Mouse (Mus musculus) adrenal gland, adult 2 months (tissue): ENCODE data around the gene Ube2n. TPM values are rescaled to one million over a fixed set of nuclear protein-coding genes. Genes with fewer than 3 reads are reported as not detected.

ENCODE experiments used
- DNase-seq: peaks from one replicate; pipeline ENCODE4 v3.0.0; 2021
- polyA plus RNA-seq: library from polyadenylated mRNA; depleted of rRNA; stranded (reverse); fragments of >200 nt; gene quantifications from 2 replicates; pipeline ENCODE4 v1.2.3, GENCODE M21; 2012
- total RNA-seq, 2 experiments: library from RNA; stranded (reverse); gene quantifications; 2 replicates each; pipeline ENCODE4 v1.2.3; 2021

Ube2n gene
- total and polyA plus RNA-seq, 3 experiments = 10.2 to 156 (median 140) TPM

- DNase-seq = no peak
Observed at GRCm38 (mm10) chr10:95557337-95557828, 42.4 kb downstream of the Ube2n start.

- DNase-seq = no peak
Observed at GRCm38 (mm10) chr10:95559426-95559825, 44.5 kb downstream of the Ube2n start.

GRCm38 (mm10) chr10:95560394-95560983 lies 45.5 kb downstream of the Ube2n start:
- DNase-seq = no peak

- DNase-seq = no peak
Observed at GRCm38 (mm10) chr10:95561616-95562015, 46.7 kb downstream of the Ube2n start.

- DNase-seq = peak; percentile 34
Observed at GRCm38 (mm10) chr10:95562395-95562794, 47.5 kb downstream of the Ube2n start.

- DNase-seq = peak; percentile 81
Observed at GRCm38 (mm10) chr10:95562859-95563841, 48.2 kb downstream of the Ube2n start.

DNA sequence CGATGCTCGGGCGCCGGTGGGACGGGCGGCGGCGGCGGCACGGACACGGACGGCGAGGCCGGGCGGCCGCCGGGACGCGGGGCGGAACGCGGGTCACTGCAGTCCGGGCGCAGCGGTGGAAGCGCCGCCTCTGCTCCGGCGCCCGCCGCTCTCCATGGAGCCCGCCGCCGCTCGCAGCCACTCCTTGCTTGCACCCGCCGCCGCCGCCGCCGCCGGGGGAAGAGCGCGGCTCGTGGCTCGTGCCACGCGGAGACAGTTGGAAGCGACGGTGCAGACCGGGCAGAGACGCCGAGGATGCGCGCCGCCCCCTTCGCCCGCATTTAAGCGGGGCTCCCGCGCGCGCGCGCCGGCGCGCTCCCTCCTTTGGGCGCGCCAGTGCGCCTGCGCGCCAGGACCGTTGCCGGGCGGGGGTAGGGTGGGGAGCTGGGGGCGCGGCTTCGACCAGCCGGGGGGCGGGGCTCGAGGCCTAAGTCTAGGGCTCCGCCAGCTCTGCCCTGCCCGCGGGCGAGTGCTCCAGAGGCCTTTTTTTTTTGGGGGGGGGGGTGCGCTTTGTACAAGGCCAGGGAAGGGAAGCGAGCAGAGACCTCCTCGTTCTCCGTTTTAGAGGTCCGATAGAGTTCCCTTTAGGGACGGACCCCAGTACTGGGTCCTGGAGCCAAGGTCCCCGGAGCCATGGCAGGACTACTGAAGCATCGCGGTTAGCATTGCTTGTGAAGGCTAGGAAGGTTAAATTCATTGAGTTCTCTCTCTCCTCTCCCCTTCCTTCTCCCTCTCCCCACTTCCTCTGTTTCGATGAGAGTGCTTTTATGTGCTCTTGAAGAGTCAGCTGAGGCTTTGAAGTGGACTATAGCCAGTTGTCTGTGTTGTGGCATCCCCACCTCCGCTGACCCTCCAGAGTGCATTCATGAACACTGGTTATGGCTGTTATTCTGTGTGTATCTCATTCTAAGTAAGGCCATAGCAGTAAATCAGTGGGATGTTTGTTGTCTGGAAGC lies 49.2 kb downstream of the Ube2n start, which contains the start of gene Nudt4:
Nudt4 (minus strand) TSS at position 296 of the 995 bp plus-strand sequence.
- DNase-seq = peak; percentile 93

DNA sequence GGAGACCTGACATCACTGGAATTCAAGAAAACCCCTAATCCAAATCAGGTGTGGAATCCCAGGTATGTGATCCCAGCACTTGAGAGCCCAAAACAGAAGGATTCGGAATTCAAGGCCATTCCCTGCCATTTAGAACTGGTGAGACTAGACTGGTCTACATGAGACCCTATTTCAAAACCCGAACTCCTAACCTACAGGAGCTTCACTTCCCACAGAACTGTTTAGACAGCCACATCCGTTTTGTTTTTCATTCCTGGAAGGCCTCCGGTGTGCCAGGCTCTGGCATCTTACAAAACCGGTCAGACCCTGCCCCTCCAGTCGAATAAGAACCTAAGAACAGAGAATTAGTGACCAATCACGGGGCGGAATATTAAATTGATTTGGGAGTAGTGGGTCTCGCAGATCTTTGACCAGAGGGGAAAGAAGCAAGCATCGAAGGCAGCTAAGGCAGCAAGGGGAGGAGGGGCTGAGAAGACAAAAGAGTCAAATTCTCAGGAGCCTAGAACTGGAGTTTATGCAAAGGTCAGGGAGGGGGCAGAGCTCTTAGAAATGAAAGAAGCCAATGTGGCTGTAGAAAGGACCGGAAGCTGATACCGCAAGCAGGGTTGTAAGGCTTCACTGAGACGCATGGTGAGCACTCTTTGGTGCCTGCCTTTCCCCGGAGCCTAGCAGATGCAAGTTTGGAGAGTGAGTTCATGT lies 50.4 kb downstream of the Ube2n start:
- DNase-seq = no peak

DNA sequence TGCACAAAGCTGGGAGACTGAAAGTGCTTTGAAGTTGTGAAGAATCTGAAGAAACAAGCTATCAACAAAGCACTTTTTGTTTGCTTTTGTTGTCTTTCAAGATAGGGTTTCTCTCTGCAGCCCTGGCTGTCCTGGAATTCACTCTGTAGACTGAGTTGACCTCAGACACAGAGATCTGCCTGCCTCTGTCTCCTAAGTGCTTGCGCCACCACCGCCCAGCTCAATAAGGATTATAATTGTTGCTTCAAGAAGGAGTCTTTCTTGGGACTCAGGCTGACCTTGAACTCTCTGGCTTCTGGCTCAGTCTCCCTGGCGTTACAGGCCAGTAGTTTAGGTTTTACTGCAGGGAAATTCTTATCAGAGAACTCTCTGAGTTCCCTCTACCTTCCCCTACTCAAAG lies 51.8 kb downstream of the Ube2n start:
- no peak for DNase-seq

- no peak for DNase-seq
Observed at GRCm38 (mm10) chr10:95567550-95567949, 52.6 kb downstream of the Ube2n start.

DNA sequence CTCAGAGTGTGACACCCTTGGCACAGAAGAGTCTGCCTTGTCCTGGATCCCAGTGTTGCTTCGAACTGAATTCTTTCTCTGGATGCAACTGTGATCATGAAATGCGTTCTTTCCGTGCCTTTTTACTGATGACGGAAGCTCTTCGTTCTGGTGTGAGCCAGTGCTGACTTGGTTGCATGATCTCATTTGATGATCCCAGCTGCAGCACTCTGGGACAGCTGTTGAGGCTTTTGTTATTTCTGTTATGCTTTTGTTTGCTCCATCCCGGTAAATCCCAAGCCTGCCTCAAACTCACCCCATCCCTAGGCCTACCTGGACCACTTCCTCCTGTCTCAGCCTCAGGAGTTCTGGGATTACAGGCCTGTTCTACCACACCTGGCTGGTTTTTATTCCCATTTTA lies 53.1 kb downstream of the Ube2n start:
- no peak for DNase-seq

DNA sequence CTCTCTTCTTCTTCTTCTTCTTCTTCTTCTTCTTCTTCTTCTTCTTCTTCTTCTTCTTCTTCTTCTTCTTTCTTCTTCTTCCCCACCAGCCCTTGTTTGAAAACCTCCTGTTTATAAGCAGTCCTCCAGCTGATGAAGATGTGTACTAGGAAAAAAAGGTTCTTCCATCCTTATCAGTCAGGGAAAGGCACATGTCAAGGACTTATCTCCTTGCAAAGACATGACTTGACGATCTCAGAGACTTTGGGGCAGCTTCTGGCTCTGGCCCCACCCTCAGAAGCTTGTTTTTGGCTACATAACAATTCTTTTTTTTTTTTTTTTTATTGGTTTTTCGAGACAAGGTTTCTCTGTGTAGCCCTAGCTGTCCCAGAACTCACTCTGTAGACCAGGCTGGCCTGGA lies 54.5 kb downstream of the Ube2n start:
- DNase-seq = no peak

GRCm38 (mm10) chr10:95574994-95575393 lies 60.0 kb downstream of the Ube2n start:
- no peak for DNase-seq

GRCm38 (mm10) chr10:95575839-95576380 lies 61.0 kb downstream of the Ube2n start:
- no peak for DNase-seq

DNA sequence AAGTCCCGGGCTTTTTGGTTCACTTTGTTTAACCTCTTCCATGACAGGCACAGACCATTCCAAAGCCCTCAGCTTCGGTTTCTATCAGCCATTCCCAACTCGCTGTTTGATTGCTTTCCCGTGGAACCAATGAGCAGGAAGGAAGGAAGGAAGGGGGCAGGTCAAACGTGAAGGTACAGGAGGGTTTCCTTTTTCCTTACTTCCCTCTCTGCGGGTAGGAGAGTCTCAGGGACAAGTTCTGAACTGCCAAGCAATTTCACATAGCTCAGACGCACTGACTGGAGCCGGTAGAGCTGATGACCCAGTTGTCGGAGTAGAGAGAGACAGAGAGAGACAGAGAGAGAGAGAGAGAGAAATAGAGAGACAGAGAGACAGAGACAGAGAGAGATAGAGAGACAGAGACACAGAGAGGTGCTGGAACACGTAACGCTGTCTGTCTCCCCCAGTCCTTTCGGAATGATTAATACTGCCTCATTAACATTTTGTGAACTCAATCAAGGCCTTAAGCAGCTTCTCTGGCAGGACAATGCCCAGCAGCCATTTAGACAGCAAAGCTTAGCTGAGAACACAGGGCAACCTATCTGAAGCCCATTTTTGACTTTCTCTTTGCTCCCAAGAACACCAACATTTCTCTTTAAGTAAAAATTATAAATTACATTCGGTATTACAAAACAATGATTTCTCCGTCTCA lies 62.1 kb downstream of the Ube2n start:
- DNase-seq = no peak

- DNase-seq = peak; percentile 34
Observed at GRCm38 (mm10) chr10:95577567-95577950, 62.6 kb downstream of the Ube2n start.

GRCm38 (mm10) chr10:95585554-95585953 lies 70.6 kb downstream of the Ube2n start:
- DNase-seq = no peak

GRCm38 (mm10) chr10:95587509-95588220 lies 72.7 kb downstream of the Ube2n start:
- DNase-seq = no peak

GRCm38 (mm10) chr10:95589196-95589595 lies 74.3 kb downstream of the Ube2n start:
- no peak for DNase-seq

DNA sequence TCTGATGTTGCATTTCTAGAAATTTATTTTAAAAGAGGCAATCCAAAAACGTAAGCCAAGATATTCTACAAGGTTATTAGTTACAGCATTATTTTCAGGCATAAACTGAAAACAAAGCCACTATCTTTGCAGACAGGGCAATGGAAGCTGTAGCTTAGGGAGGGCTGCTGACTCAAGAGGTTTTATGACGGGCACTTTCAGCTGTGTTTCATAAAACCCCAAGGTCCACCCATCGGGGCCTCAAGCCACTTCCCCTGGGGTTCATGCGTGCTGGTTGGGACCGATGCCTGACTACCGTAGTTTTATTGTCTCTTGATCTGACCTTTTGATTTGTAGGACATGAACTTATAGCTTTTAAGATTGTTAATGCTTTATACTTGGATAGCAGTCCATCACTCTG lies 75.3 kb downstream of the Ube2n start:
- no peak for DNase-seq
